Mouse (Mus musculus) embryonic facial prominence, embryonic 11.5 days (tissue): ENCODE measurements around the gene Irgq. TPM values are rescaled to one million over a fixed set of nuclear protein-coding genes. Genes with fewer than 3 reads are reported as not detected.

Source experiments
- ATAC-seq: fragments of 200-750 bp; cut with Nextera tagmentation; replicated peaks from 2 replicates; pipeline ENCODE4 v1.8.0; 2017; ENCODE audit warnings: low read depth; ENCODE audit not compliant: insufficient number of reproducible peaks, low FRiP score, low TSS enrichment
- DNase-seq: peaks from one replicate; pipeline ENCODE4 v3.0.0-alpha.2; 2015; ENCODE audit warnings: low spot score
- H3K27ac ChIP-seq: fragments of 300-500 bp; sonication (generic); replicated peaks from 2 replicates; pipeline ENCODE4 v1.5.1; 2014; ENCODE audit warnings: mild to moderate bottlenecking, low read depth, low read length, control low read depth
- H3K27me3 ChIP-seq: fragments of 300-500 bp; sonication (generic); 2 replicates; pipeline ENCODE4 v1.6.1; 2014; ENCODE audit warnings: mild to moderate bottlenecking, low read length, moderate library complexity, mixed read lengths; ENCODE audit not compliant: control insufficient read depth, insufficient read depth
- H3K36me3 ChIP-seq: fragments of 300-500 bp; sonication (generic); replicated peaks from 2 replicates; pipeline ENCODE4 v1.6.1; 2014; ENCODE audit warnings: low read depth, mild to moderate bottlenecking, low read length, moderate library complexity, mixed read lengths; ENCODE audit not compliant: control insufficient read depth, insufficient read depth
- H3K4me1 ChIP-seq: fragments of 300-500 bp; sonication (generic); 2 replicates; pipeline ENCODE4 v1.6.1; 2014; ENCODE audit warnings: low read length, mixed read lengths; ENCODE audit not compliant: control insufficient read depth, insufficient read depth
- H3K4me2 ChIP-seq: fragments of 300-500 bp; sonication (generic); 2 replicates; pipeline ENCODE4 v1.6.1; 2014; ENCODE audit warnings: low read depth, mild to moderate bottlenecking, control low read depth, low read length, moderate library complexity
- H3K4me3 ChIP-seq: fragments of 300-500 bp; sonication (generic); 2 replicates; pipeline ENCODE4 v1.5.1; 2014; ENCODE audit warnings: low read depth, low read length, control low read depth
- H3K9ac ChIP-seq: fragments of 300-500 bp; sonication (generic); replicated peaks from 2 replicates; pipeline ENCODE4 v1.6.1; 2014; ENCODE audit warnings: mild to moderate bottlenecking, control low read depth, low read length
- H3K9me3 ChIP-seq: fragments of 300-500 bp; sonication (generic); replicated peaks from 2 replicates; pipeline ENCODE4 v1.6.1; 2016; ENCODE audit warnings: mild to moderate bottlenecking, low read length, inconsistent platforms, mixed read lengths; ENCODE audit not compliant: control insufficient read depth
- WGBS: fragments of 180-500 bp; shearing (Covaris S2); extraction: QIAGEN DNeasy Blood & Tissue Kit; methylation state at CpG from one replicate; pipeline ENCODE4 v1.1.7; 2014; 5-methylcytosine and 5-hydroxymethylcytosine counted together
- polyA plus RNA-seq: library from polyadenylated mRNA; unstranded; fragments of >200 nt; fragmentation: Nextera tagmentation; extraction: Ambion mirVana; gene quantifications from 2 replicates; pipeline ENCODE4 v1.2.1, GENCODE M21; 2014

The Irgq gene
- polyA plus RNA-seq, 1 experiment from 2014 or later, result 8.0 TPM

DNA sequence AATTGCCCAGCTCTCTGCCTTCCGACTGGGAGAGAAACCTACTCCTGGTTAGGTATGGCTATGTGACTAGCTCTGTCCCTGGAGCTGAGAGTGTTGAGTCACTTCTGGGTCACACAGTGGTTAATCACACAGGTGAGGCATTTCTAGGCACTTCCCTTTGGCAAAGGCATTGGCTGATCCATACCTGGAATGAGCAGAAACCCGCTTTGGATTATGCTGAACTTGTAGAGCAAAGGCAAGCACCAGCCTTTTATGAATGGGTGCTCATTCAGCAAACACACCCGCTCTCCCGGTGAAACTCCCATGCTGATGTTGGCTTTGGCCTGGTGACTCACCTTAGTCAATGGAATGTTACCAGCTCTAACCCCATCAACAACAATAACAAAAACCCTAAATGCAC, 9.2 kb downstream of the Irgq start:
- DNase-seq, result no peak
- Histone ChIP-seq H3K9ac (no peak overlapping the region), H3K4me3 (no peak overlapping the region), H3K36me3 (no peaks in the 10 kb centered on the region), H3K27me3 (no peaks in the 10 kb centered on the region), H3K4me1 (no peaks in the 10 kb centered on the region), H3K27ac (no peak overlapping the region), H3K4me2 (no peak overlapping the region), H3K9me3 (no peaks in the 10 kb centered on the region)
- no peak for ATAC-seq
- 91% methylated on average over 4 of the region's 4 CpGs for WGBS

DNA sequence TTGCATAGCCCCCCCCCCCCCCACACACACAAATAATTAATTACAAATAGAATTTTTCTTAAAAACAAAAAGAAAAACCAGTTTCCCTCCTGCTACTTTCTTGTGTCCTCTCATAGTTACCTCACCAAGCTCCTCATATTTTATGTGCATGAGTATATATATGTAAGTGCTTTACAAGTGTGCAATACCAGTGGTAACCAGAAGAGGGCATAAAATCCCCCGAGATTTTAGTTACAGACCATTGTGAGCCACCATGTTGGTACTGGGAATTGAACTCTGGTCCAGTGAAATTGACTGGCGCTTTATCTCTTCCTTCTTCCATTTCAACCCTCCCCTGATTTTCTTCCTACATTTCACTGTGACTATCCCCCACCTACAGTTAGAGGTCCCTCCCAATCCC, 14.0 kb downstream of the Irgq start:
- H3K9me3 ChIP-seq, result no peaks in the 10 kb centered on the region
- no peaks in the 10 kb centered on the region for H3K36me3 ChIP-seq
- 90% methylated on average over 2 of the region's 2 CpGs for WGBS
- peaks cover 3% of the 10 kb centered on the region for H3K4me1 ChIP-seq
- ATAC-seq (no peak), DNase-seq (no peak)
- no peaks in the 10 kb centered on the region for H3K27me3 ChIP-seq
- H3K9ac ChIP-seq, result no peak overlapping the region
- no peak overlapping the region for H3K27ac ChIP-seq
- no peak overlapping the region for H3K4me2 ChIP-seq
- H3K4me3 ChIP-seq, result no peak overlapping the region

DNA sequence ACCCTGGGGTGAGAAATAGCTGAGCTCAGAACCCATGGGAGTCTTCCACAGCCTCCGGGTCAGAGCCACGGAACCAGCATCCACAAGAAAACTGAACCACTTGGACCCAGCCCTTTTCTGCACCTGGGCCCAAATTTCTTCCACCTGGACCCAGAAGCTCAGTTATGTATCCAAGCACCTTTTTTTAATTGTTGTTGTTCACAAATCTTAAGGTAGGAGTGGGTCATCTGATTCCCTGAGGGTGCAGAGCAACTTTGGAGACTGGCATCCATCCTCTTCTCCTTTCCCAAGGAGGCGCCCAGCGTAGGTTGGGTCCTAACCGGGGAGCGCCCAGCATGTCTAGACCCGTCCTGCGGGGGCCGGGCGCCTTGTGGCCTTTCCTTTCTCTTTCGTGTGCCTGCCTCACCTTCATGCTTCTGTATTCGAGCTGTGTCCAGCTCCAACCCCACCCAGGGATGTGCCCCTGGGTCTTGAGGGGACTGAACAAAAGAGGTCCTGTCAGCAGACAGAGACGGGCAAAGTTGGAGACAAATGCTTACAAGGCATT, 15.7 kb downstream of the Irgq start, which contains the start of the genes Pinlyp and Xrcc1:
Gene Pinlyp (minus strand): TSS at position 51 of the 547 bp plus-strand sequence.
Gene Xrcc1 (plus strand): TSS at position 222 of the 547 bp plus-strand sequence.
- ATAC-seq, result 0 out of 2 replicates have a peak, but pooled peaks have one; percentile 1
- Histone ChIP-seq H3K27me3 (no peaks in the 10 kb centered on the region), H3K9me3 (no peaks in the 10 kb centered on the region), H3K36me3 (no peaks in the 10 kb centered on the region; the same call in 1 of the 2 replicates), H3K4me2 (peak within 1 kb of the TSS; percentile 65), H3K9ac (peak within 1 kb of the TSS; percentile 83), H3K4me1 (peaks cover 3% of the 10 kb centered on the region), H3K27ac (peak within 1 kb of the TSS; percentile 7; the same call in 1 of the 2 replicates), H3K4me3 (peak within 1 kb of the TSS; percentile 85)
- WGBS, result 37% methylated on average over 13 of the region's 13 CpGs
- no peak for DNase-seq

DNA sequence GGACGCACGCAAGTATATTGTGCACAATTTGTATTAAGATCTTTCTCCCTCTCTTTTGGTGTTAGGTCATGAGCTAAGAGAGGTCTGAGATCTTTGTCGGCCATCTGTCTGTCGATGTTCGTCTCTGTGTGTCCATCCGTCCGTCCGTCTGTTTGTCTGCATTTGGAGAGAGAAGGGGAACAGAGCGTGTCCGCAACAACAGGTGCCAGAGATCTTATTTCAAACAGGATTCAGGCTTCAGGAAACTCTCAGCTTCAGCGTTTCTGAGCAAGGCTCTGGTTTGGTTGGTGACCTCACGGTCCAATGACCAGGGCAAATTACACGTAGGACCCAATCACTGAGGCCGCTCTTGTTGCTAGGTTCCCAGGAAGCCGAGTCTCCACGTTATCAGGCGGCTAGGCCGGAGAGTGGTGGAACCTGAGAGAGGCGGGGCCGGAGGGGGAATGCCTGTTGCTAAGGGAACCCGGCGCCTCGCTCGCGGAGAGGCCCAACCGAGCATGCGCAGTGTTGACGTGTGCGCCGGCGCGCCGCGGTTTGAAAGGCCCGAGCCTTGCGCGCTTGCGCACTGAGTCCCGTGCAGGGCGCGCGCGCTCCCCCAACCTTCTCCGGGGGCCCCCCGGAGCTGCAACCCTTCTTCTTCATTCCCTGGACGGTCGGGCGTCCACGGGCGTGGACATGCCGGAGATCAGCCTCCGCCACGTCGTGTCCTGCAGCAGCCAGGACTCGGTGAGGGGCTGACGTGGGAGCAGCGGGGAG, 16.3 kb downstream of the Irgq start:
- Histone ChIP-seq H3K4me1 (peaks cover 3% of the 10 kb centered on the region), H3K9ac (peak overlapping the region; percentile 83), H3K9me3 (no peaks in the 10 kb centered on the region), H3K4me3 (peak overlapping the region; percentile 85), H3K27me3 (no peaks in the 10 kb centered on the region), H3K36me3 (no peaks in the 10 kb centered on the region; the same call in 1 of the 2 replicates), H3K27ac (peak overlapping the region; percentile 7; the same call in 1 of the 2 replicates), H3K4me2 (peak overlapping the region; percentile 65)
- DNase-seq (peak; percentile 100), ATAC-seq (peak; percentile 98)
- under 1% methylated on average over 55 of the region's 57 CpGs for WGBS

DNA sequence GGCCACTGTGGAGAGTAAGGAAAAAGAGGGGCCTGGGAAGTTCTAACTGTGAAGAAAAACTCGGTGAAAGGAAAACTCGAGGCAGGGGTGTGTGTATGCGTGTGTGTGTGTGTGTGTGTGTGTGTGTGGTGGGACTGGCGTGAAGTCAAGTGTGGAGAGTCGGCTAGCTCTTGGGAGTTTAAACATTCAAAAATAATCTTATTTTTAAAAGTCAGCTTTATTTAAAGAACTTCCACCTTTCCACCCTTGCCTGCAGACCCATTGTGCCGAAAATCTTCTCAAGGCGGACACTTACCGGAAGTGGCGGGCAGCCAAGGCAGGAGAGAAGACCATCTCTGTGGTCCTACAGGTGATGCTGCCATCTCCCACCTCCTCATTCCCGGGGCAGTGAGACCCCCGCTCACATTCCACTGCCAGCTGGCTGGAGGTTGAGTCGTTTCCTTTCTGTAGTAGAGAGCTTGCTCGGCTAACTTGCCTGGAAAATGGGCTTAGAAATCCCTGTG, 17.1 kb downstream of the Irgq start:
- no peak for DNase-seq
- WGBS, result 25% methylated on average over 13 of the region's 13 CpGs
- H3K9me3 ChIP-seq, result no peaks in the 10 kb centered on the region
- H3K4me2 ChIP-seq, result peak overlapping the region; percentile 65
- no peak; the same call in 1 of the 2 replicates for ATAC-seq
- peak overlapping the region; percentile 83 for H3K9ac ChIP-seq
- no peaks in the 10 kb centered on the region for H3K27me3 ChIP-seq
- no peaks in the 10 kb centered on the region; the same call in 1 of the 2 replicates for H3K36me3 ChIP-seq
- H3K27ac ChIP-seq, result 0 out of 2 replicates have a peak overlapping the region, but pooled peaks have one; percentile 7
- peaks cover 3% of the 10 kb centered on the region for H3K4me1 ChIP-seq
- H3K4me3 ChIP-seq, result peak overlapping the region; percentile 85

DNA sequence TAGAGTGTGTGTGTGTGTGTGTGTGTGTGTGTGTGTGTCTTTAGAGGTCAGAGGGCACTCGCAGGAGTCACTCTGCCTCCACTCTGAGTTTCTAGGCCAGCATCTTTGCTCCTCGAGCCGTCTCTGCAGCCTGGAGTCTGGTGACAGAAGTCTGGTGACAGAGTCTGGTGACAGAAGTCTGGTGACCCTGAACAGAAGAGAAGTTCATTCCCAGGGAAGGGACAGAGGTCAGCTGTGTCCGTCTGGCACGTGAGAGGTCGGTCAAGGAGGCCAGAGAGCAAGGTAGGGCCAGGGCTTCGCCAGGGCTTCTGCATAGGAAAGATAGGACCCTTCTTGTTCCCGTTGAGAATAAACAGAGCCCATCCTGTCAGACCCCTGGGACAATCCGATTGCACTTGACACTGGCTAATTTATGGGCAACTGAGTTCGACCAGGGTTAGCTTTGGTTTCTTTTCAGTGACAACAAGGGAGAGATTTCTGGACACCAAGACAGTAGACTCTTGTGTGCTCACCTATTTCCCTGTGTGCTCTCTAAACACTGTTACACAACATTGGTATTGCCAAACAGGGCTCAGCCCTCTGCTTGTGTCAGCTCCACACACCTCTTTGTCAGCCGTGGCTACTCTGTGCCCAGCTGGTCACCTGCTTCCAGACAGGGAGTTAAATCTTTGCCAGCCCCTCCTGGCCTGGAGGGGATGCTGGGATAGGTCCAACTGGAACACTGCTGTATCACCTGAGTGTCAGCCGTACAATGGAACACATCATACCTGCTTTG, 21.7 kb downstream of the Irgq start:
- H3K9me3 ChIP-seq, result no peaks in the 10 kb centered on the region
- no peak overlapping the region for H3K4me2 ChIP-seq
- no peak for DNase-seq
- WGBS, result 86% methylated on average over 12 of the region's 12 CpGs
- H3K9ac ChIP-seq, result no peak overlapping the region
- H3K4me1 ChIP-seq, result peaks cover 3% of the 10 kb centered on the region; the same call in 1 of the 2 replicates
- H3K36me3 ChIP-seq, result peaks cover 4% of the 10 kb centered on the region; the same call in 1 of the 2 replicates
- no peak for ATAC-seq
- H3K27me3 ChIP-seq, result no peaks in the 10 kb centered on the region
- H3K4me3 ChIP-seq, result no peak overlapping the region
- no peak overlapping the region for H3K27ac ChIP-seq

DNA sequence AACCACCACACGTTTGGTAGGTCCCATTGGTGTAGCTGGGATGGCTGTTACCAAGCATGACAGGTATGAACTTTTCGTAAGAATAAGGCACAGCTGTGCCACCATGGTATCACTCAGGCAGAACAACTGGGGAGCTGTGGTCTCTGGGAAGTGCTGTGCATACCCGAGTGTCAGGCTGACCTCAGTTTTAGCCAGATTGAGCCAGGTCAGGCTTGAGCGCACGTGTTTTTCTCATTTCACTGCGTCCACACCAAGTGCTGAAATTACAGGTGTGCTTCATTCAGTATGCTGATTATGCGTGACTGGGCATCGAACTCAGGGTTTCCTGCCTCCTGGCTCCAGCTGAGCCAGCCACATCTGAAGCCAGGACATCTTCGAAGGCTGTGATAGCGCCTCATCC, 25.3 kb downstream of the Irgq start:
- Histone ChIP-seq H3K4me2 (no peak overlapping the region), H3K4me1 (no peaks in the 10 kb centered on the region), H3K4me3 (no peak overlapping the region), H3K36me3 (peaks cover 6% of the 10 kb centered on the region; the same call in 1 of the 2 replicates), H3K9ac (no peak overlapping the region), H3K27me3 (no peaks in the 10 kb centered on the region), H3K27ac (no peak overlapping the region), H3K9me3 (no peaks in the 10 kb centered on the region)
- 85% methylated on average over 10 of the region's 10 CpGs for WGBS
- ATAC-seq (no peak), DNase-seq (no peak)
